Mouse (Mus musculus) urinary bladder, postnatal 25 days (tissue): Measurements from ENCODE around the gene Marc2.

Source experiments
- DNase-seq: peaks from one replicate; pipeline ENCODE4 v3.0.0; 2022; ENCODE audit warnings: low spot score

Marc2 gene

GRCm38 (mm10) chr1:184853922-184854321 is 7.7 kb upstream of the Marc2 start:
- no peak for DNase-seq

- peak; percentile 60 for DNase-seq
Measured at GRCm38 (mm10) chr1:184853339-184853738, 7.1 kb upstream of the Marc2 start.

GRCm38 (mm10) chr1:184851741-184852618 is 5.7 kb upstream of the Marc2 start:
- DNase-seq = peak; percentile 55

- DNase-seq = no peak
Measured at GRCm38 (mm10) chr1:184851166-184851565, 4.9 kb upstream of the Marc2 start.

GRCm38 (mm10) chr1:184846973-184847372 is 722 bp upstream of the Marc2 start:
- DNase-seq = no peak

GRCm38 (mm10) chr1:184845111-184846071 is 860 bp downstream of the Marc2 start:
- DNase-seq = peak; percentile 88

GRCm38 (mm10) chr1:184844326-184845066 is 1.8 kb downstream of the Marc2 start:
- DNase-seq = peak; percentile 29

- no peak for DNase-seq
Measured at GRCm38 (mm10) chr1:184837649-184838048, 8.6 kb downstream of the Marc2 start.

- DNase-seq = no peak
Measured at GRCm38 (mm10) chr1:184836350-184836749, 9.9 kb downstream of the Marc2 start.

- DNase-seq = no peak
Measured at GRCm38 (mm10) chr1:184833499-184833898, 12.8 kb downstream of the Marc2 start.

- no peak for DNase-seq
Measured at GRCm38 (mm10) chr1:184832211-184832610, 14.0 kb downstream of the Marc2 start.

GRCm38 (mm10) chr1:184829897-184830296 is 16.4 kb downstream of the Marc2 start:
- DNase-seq = no peak

- no peak for DNase-seq
Measured at GRCm38 (mm10) chr1:184827175-184827701, 19.0 kb downstream of the Marc2 start.

GRCm38 (mm10) chr1:184825093-184825492 is 21.2 kb downstream of the Marc2 start:
- peak; percentile 29 for DNase-seq

- DNase-seq = peak; percentile 90
Measured at GRCm38 (mm10) chr1:184824439-184824851, 21.8 kb downstream of the Marc2 start.

GRCm38 (mm10) chr1:184822678-184823077 is 23.6 kb downstream of the Marc2 start:
- DNase-seq = peak; percentile 12

- no peak for DNase-seq
Measured at GRCm38 (mm10) chr1:184817768-184818167, 28.5 kb downstream of the Marc2 start.

- DNase-seq = no peak
Measured at GRCm38 (mm10) chr1:184811716-184812250, 34.5 kb downstream of the Marc2 start.

GRCm38 (mm10) chr1:184810780-184811575 is 35.3 kb downstream of the Marc2 start, which contains the start of gene Marc1:
TSS of gene Marc1 (minus strand) at chr1:184811313.
- no peak for DNase-seq

- no peak for DNase-seq
Measured at GRCm38 (mm10) chr1:184809578-184810001, 36.7 kb downstream of the Marc2 start.
